Mouse (Mus musculus) liver, embryonic 14.5 days (tissue): ENCODE results near the gene Bcl7b. TPM values are rescaled to one million over a fixed set of nuclear protein-coding genes. Genes with fewer than 3 reads are reported as not detected.
"Not testable (repeated sequence)": the region's sequence is repeated elsewhere in the genome, so short reads cannot be mapped to it uniquely, and the experiment has no call there.

Source experiments
- ATAC-seq: fragments of 200-750 bp; cut with Nextera tagmentation; 2 replicates; pipeline ENCODE4 v1.8.0; 2017; ENCODE audit warnings: moderate number of reproducible peaks, mild to moderate bottlenecking, moderate library complexity; ENCODE audit not compliant: insufficient read depth
- DNase-seq, 3 experiments: peaks; one replicate each; pipeline ENCODE4 v3.0.0-alpha.2; 2012 to 2013; ENCODE audit warnings: low read depth in 3 of 3, low spot score in 3 of 3
- H3K27ac ChIP-seq: fragments of 300-500 bp; sonication (generic); 2 replicates; pipeline ENCODE4 v1.5.1; 2014; ENCODE audit warnings: moderate library complexity, mild to moderate bottlenecking, control low read depth, inconsistent platforms
- H3K27me3 ChIP-seq: fragments of 300-500 bp; sonication (generic); 2 replicates; pipeline ENCODE4 v1.6.1; 2014; ENCODE audit warnings: mild to moderate bottlenecking, low read length, moderate library complexity; ENCODE audit not compliant: control insufficient read depth, insufficient read depth
- H3K36me3 ChIP-seq: fragments of 300-500 bp; sonication (generic); replicated peaks from 2 replicates; pipeline ENCODE4 v1.6.1; 2014; ENCODE audit warnings: low read depth; ENCODE audit not compliant: control insufficient read depth, insufficient read depth
- H3K4me1 ChIP-seq, 2 experiments: fragments of 200-500 bp in 1 of 2; fragments of 300-500 bp in 1 of 2; sonication (generic) in 1 of 2; replicated peaks; 2 replicates each; pipeline ENCODE4 v1.6.1; 2012 to 2014; ENCODE audit warnings: antibody characterized with exemption in 1 of 2, inconsistent platforms in 1 of 2, low read length in 1 of 2; ENCODE audit not compliant: control insufficient read depth in 2 of 2, insufficient read depth in 2 of 2
- H3K4me2 ChIP-seq: fragments of 300-500 bp; sonication (generic); 2 replicates; pipeline ENCODE4 v1.6.1; 2014; ENCODE audit warnings: low read depth, mild to moderate bottlenecking, control low read depth, moderate library complexity
- H3K4me3 ChIP-seq, 2 experiments: fragments of 200-500 bp in 1 of 2; fragments of 300-500 bp in 1 of 2; sonication (generic) in 1 of 2; 2 replicates each; pipeline ENCODE4 v1.5.1; 2012 to 2014; ENCODE audit warnings: low read depth in 2 of 2, low read length in 2 of 2, mild to moderate bottlenecking in 2 of 2, control low read depth in 1 of 2, inconsistent platforms in 1 of 2, moderate library complexity in 1 of 2; ENCODE audit not compliant: insufficient read depth in 1 of 2
- H3K9ac ChIP-seq: fragments of 300-500 bp; sonication (generic); replicated peaks from 2 replicates; pipeline ENCODE4 v1.6.1; 2014; ENCODE audit warnings: mild to moderate bottlenecking, control low read depth, moderate library complexity
- H3K9me3 ChIP-seq: fragments of 300-500 bp; sonication (generic); 2 replicates; pipeline ENCODE4 v1.6.1; 2016; ENCODE audit warnings: low read length, mixed read lengths; ENCODE audit not compliant: control insufficient read depth
- CTCF ChIP-seq: IDR thresholded peaks from 2 replicates; pipeline ENCODE4 v1.5.1; 2016; ENCODE audit warnings: antibody characterized with exemption, low read depth, control low read depth
- EP300 ChIP-seq: IDR thresholded peaks from 2 replicates; pipeline ENCODE4 v1.6.1; 2016; ENCODE audit warnings: antibody characterized with exemption, low read depth
- WGBS: fragments of 180-500 bp; shearing (Covaris S2); extraction: QIAGEN DNeasy Blood & Tissue Kit; methylation state at CpG from one replicate; pipeline ENCODE4 v1.1.7; 2014; ENCODE audit not compliant: insufficient replicate concordance; 5-methylcytosine and 5-hydroxymethylcytosine counted together
- microRNA-seq: library from miRNA; unstranded; fragments of <30 nt; microRNA quantifications from one replicate; pipeline ENCODE4, GENCODE M21; 2016
- polyA plus RNA-seq, 2 experiments: library from polyadenylated mRNA; depleted of rRNA in 1 of 2; stranded (reverse) in 1 of 2; unstranded in 1 of 2; fragments of >200 nt; fragmentation: Nextera tagmentation in 1 of 2; extraction: Ambion mirVana in 1 of 2; gene quantifications; 2 replicates each; pipeline versions ENCODE4 v1.2.1 to v1.2.3; 2012 to 2014

The Bcl7b gene
- polyA plus RNA-seq, 2 experiments = 10.0 to 25.6 TPM

DNA sequence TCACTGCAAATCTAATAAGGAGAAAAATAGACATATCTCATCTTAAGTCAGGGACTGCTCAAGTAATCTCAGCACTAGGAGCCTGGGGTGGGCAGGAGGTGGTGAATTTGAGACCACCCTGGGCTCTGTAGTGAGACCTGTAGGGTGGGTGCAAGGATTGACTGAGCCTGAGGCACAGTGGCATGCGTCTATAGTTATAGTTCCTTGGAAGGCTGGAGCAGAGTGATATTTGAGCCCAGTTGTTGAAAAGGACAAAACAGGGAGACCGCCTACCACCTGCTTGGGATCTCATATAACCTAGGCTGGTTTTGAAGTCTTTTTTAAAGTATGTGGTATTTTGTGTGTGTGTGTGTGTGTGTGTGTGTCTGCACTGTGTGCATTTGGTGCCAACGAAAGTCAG lies 56.1 kb downstream of the Bcl7b start:
- 83% methylated on average over 3 of the region's 3 CpGs for WGBS
- Histone ChIP-seq H3K9me3 (no peaks in the 10 kb centered on the region), H3K4me2 (no peak overlapping the region), H3K4me1 (no peaks in the 10 kb centered on the region), H3K36me3 (peaks cover 89% of the 10 kb centered on the region), H3K27me3 (no peaks in the 10 kb centered on the region), H3K4me3 (no peak overlapping the region), H3K9ac (no peak overlapping the region), H3K27ac (no peak overlapping the region)
- no peak for ATAC-seq
- DNase-seq = no peak
- TF ChIP-seq EP300 = no peak
- no peak for TF ChIP-seq CTCF

DNA sequence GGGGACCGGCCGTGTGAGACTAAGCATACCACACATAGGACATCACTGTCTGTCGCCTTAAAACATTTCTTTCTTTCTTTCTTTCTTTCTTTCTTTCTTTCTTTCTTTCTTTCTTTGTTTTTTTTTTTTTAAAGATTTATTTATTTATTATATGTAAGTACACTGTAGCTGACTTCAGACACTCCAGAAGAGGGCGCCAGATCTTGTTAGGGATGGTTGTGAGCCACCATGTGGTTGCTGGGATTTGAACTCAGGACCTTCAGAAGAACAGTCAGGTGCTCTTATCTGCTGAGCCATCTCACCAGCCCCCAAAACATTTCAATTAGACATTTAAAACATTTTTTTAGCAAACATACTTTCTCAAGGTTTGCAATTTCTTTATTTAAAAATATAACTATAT lies 57.8 kb downstream of the Bcl7b start:
- not testable (repeated sequence) for ATAC-seq, DNase-seq, H3K4me2 ChIP-seq, H3K9me3 ChIP-seq, H3K9ac ChIP-seq, H3K27me3 ChIP-seq, H3K4me3 ChIP-seq, H3K27ac ChIP-seq, H3K4me1 ChIP-seq
- 0 out of 2 replicates have a peak, but pooled peaks have one; percentile 9 for TF ChIP-seq CTCF
- peaks cover 88% of the 10 kb centered on the region for H3K36me3 ChIP-seq
- WGBS = 85% methylated on average over 4 of the region's 4 CpGs

DNA sequence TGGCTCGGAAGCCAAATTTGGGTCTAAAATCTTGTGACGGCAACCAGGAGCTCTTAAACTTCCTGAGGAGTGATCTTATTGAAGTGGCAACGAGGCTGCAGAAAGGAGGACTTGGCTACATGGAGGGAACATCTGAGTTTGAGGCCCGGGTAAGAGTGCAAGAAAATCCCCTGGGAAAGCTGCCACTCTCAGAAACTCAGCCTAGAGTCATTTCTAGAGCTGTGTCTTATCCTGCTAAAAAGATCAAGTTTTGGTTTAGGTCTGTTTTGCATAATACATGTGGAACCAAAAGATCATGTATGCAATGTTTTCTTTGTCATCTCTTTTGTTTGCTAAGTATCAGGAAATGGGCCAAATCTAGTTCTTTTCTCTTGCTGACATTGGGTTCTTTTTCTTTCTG lies 62.1 kb downstream of the Bcl7b start:
- peaks cover 91% of the 10 kb centered on the region for H3K36me3 ChIP-seq
- no peak overlapping the region for H3K27ac ChIP-seq
- no peak for DNase-seq
- WGBS = 81% methylated on average over 4 of the region's 4 CpGs
- H3K4me2 ChIP-seq = no peak overlapping the region
- TF ChIP-seq CTCF (no peak), EP300 (no peak)
- no peaks in the 10 kb centered on the region for H3K4me1 ChIP-seq
- ATAC-seq = no peak
- no peaks in the 10 kb centered on the region for H3K9me3 ChIP-seq
- H3K9ac ChIP-seq = no peak overlapping the region
- no peaks in the 10 kb centered on the region for H3K27me3 ChIP-seq
- H3K4me3 ChIP-seq = no peak overlapping the region

Small RNAs within 50 kb of the gene (microRNA-seq; reads per million reads assigned to microRNA genes)
- not detected for gene Gm25315

Other genes starting within 250 kb of the Bcl7b start
- 7.1 and 7.9 TPM in 2 replicates for gene Mettl27, start 235.9 kb upstream of the Bcl7b start, polyA plus RNA-seq (2012; rRNA removed)
- 14.4 and 16.3 TPM in 2 replicates for gene Mettl27, start 235.9 kb upstream of the Bcl7b start, polyA plus RNA-seq (2014; fragmentation: Nextera tagmentation; extraction: Ambion mirVana)
- gene Cldn4, start 221.3 kb upstream of the Bcl7b start, polyA plus RNA-seq (2012; rRNA removed) = 0.35 and 0.39 TPM in 2 replicates
- gene Cldn4, start 221.3 kb upstream of the Bcl7b start, polyA plus RNA-seq (2014; fragmentation: Nextera tagmentation; extraction: Ambion mirVana) = 0.29 TPM in 2 replicates
- 0.47 and 0.73 TPM in 2 replicates for gene Cldn3, start 182.1 kb upstream of the Bcl7b start, polyA plus RNA-seq (2012; rRNA removed)
- 0.43 and 0.47 TPM in 2 replicates for gene Cldn3, start 182.1 kb upstream of the Bcl7b start, polyA plus RNA-seq (2014; fragmentation: Nextera tagmentation; extraction: Ambion mirVana)
- gene Abhd11, start 159.1 kb upstream of the Bcl7b start, polyA plus RNA-seq (2012; rRNA removed) = 27.0 and 27.9 TPM in 2 replicates
- 23.1 and 25.1 TPM in 2 replicates for gene Abhd11, start 159.1 kb upstream of the Bcl7b start, polyA plus RNA-seq (2014; fragmentation: Nextera tagmentation; extraction: Ambion mirVana)
- 2.0 and 2.3 TPM in 2 replicates for gene Stx1a, start 144.8 kb upstream of the Bcl7b start, polyA plus RNA-seq (2012; rRNA removed)
- 0.72 and 0.73 TPM in 2 replicates for gene Stx1a, start 144.8 kb upstream of the Bcl7b start, polyA plus RNA-seq (2014; fragmentation: Nextera tagmentation; extraction: Ambion mirVana)
- gene Dnajc30, start 104.1 kb upstream of the Bcl7b start, polyA plus RNA-seq (2012; rRNA removed) = 9.5 and 12.1 TPM in 2 replicates
- gene Dnajc30, start 104.1 kb upstream of the Bcl7b start, polyA plus RNA-seq (2014; fragmentation: Nextera tagmentation; extraction: Ambion mirVana) = 13.3 and 14.2 TPM in 2 replicates
- gene Bud23, start 103.3 kb upstream of the Bcl7b start, polyA plus RNA-seq (2012; rRNA removed) = 36.7 and 43.3 TPM in 2 replicates
- gene Bud23, start 103.3 kb upstream of the Bcl7b start, polyA plus RNA-seq (2014; fragmentation: Nextera tagmentation; extraction: Ambion mirVana) = 46.0 and 50.1 TPM in 2 replicates
- 0.29 and 0.30 TPM in 2 replicates for gene Vps37d, start 90.0 kb upstream of the Bcl7b start, polyA plus RNA-seq (2012; rRNA removed)
- 0.06 and 0.10 TPM in 2 replicates for gene Vps37d, start 90.0 kb upstream of the Bcl7b start, polyA plus RNA-seq (2014; fragmentation: Nextera tagmentation; extraction: Ambion mirVana)
- gene Mlxipl, start 78.4 kb upstream of the Bcl7b start, polyA plus RNA-seq (2012; rRNA removed) = 14.7 and 18.5 TPM in 2 replicates
- 6.6 and 8.4 TPM in 2 replicates for gene Mlxipl, start 78.4 kb upstream of the Bcl7b start, polyA plus RNA-seq (2014; fragmentation: Nextera tagmentation; extraction: Ambion mirVana)
- gene Tbl2, start 18.6 kb upstream of the Bcl7b start, polyA plus RNA-seq (2012; rRNA removed) = 4.4 and 5.5 TPM in 2 replicates
- gene Tbl2, start 18.6 kb upstream of the Bcl7b start, polyA plus RNA-seq (2014; fragmentation: Nextera tagmentation; extraction: Ambion mirVana) = 9.8 and 10.2 TPM in 2 replicates
- 14.3 and 20.7 TPM in 2 replicates for gene Baz1b, start 19.0 kb downstream of the Bcl7b start, polyA plus RNA-seq (2012; rRNA removed)
- 18.2 and 22.3 TPM in 2 replicates for gene Baz1b, start 19.0 kb downstream of the Bcl7b start, polyA plus RNA-seq (2014; fragmentation: Nextera tagmentation; extraction: Ambion mirVana)
- gene Fzd9, start 82.9 kb downstream of the Bcl7b start, polyA plus RNA-seq (2012; rRNA removed) = 0.19 and 0.24 TPM in 2 replicates
- 0.25 TPM in 1 of 2 replicates, not detected in the other for gene Fzd9, start 82.9 kb downstream of the Bcl7b start, polyA plus RNA-seq (2014; fragmentation: Nextera tagmentation; extraction: Ambion mirVana)
- gene Fkbp6, start 181.8 kb downstream of the Bcl7b start, polyA plus RNA-seq (2012; rRNA removed) = 0.03 TPM in 2 replicates
- gene Fkbp6, start 181.8 kb downstream of the Bcl7b start, polyA plus RNA-seq (2014; fragmentation: Nextera tagmentation; extraction: Ambion mirVana) = not detected in 2 replicates
- not detected in 2 replicates for gene Trim50, start 185.0 kb downstream of the Bcl7b start, polyA plus RNA-seq (2012; rRNA removed)
- gene Trim50, start 185.0 kb downstream of the Bcl7b start, polyA plus RNA-seq (2014; fragmentation: Nextera tagmentation; extraction: Ambion mirVana) = not detected in 2 replicates
- gene Nsun5, start 201.7 kb downstream of the Bcl7b start, polyA plus RNA-seq (2012; rRNA removed) = 12.4 and 13.9 TPM in 2 replicates
- 10.5 and 12.9 TPM in 2 replicates for gene Nsun5, start 201.7 kb downstream of the Bcl7b start, polyA plus RNA-seq (2014; fragmentation: Nextera tagmentation; extraction: Ambion mirVana)
- gene Pom121, start 226.3 kb downstream of the Bcl7b start, polyA plus RNA-seq (2012; rRNA removed) = 7.6 and 9.7 TPM in 2 replicates
- 5.4 and 7.0 TPM in 2 replicates for gene Pom121, start 226.3 kb downstream of the Bcl7b start, polyA plus RNA-seq (2014; fragmentation: Nextera tagmentation; extraction: Ambion mirVana)